Mouse (Mus musculus): ENCODE measurements around the gene Tmtc1.

Gene Tmtc1

DNA sequence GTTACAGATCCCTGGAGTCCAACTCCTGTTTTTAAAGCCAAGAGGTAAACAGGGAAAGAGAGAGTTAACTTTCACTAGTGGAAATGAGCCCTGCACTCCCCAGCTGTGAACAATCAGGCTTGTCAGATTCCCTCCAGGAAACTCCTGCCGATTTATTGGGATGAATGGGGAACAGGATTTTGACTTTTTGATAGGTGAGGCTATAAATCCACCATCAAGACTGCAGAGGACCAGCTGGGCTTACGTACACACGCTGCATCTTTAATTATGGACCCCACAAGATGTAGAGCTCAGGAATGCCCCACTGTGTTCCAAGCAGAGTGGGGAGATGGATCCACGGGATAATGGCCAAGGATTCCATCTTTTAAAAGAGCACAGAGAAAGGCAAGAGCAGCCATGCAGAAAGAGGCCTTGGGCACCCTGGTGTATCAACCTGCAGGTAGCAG lies 77.1 kb downstream of the Tmtc1 start:
- DNase-seq = no peak

DNA sequence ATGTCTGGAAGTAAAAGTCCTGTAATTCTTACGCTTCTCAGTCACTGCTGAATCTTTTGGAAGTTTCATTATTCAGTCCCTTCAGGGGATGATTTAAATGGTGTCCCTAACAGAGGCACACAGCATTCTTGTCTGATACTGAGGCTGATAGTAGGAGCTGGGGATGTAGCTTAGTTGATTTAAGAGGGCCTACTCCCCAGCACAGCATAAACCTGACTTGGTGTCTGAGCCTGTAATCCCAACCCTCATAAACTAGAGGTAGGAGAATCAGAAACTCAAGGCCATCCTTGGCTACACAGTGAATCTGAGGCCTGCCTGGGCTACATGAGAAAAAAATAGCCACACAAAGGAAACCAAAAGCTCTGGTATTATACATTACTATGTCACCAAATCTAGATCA lies 77.6 kb downstream of the Tmtc1 start:
- no peak for DNase-seq

DNA sequence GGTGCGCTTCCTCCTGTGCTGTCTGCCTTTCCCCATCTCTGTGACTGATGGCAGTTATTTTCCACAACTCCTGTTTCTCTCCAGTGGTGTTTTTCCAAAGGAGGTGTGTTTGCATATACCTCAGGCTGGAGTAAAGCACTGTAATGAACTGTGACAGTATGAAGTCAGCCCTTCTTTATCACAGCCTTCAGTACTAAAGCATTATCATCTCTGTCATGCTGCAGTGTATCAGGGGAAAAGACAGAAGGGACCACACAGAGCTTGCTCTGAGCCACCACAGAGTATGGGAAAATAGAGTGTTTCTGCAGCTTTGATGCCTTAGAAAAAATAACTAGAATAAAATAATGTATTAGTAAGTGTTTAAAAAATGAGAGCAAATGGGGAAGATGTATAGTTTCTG lies 81.0 kb downstream of the Tmtc1 start:
- DNase-seq = no peak

DNA sequence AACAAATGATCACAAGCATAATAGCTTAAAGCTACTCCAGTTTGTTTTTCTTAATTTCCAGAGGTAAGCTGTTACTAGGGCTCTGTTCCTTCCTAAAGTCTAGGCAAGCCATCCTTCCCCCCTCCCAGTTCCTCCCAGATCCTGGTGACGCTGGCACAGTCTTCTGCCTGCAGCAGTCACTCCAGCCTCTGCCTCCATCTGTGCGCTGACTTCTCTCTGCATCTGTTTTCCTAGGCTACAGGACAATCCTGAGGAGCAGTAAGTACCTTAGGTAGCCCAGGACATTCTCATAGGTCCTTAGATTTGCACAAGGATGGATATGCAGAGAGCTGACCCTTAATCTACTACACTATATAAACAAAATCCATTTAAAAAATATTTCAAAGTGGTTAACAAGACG lies 81.7 kb downstream of the Tmtc1 start:
- DNase-seq = no peak

DNA sequence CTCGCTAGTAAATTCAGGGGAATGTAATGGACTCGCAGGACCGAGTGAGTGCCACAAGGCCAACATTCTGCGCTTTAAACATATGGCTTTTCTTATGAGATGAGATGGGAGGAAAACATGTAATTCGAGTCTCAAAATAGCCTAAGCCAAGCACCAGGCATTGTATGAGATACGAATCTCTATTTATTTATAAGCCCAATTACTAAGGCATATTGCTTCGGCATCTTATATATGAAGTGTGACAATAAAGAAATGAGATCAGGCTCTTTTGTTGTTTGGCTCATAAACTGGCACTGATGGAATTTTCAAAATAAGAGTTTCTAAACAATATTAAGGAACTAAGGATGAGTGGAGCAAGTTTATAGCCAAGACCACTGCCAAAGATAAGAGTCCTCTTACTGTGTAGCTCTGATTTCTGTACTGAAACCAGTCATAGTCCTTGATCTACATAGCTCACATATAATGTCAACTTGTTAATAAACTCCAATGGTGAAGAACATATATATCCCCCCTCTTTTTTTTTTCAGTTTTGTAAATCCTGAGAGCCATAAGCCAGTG lies 84.8 kb downstream of the Tmtc1 start:
- DNase-seq = no peak

- no peak for DNase-seq
Observed at GRCm38 (mm10) chr6:148358580-148359246, 85.5 kb downstream of the Tmtc1 start.

DNA sequence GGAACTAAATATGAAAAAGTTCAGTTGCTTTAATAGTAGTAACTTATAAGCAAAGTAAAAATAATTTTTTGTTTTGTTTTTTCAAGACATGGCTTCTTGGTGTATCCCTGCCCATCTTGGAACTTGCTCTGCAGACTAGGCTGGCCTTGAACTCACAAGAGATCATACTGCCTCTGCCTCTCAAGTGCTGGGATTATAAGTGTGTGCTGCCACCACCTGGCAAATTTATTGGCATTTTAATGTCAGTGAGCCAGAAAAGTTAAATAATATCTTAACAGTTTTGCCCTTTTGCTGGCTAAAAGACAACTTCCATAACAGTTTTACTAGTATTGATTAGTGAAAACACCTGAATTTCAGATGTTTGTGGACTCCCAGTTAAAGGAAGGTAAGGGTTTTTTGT lies 88.0 kb downstream of the Tmtc1 start:
- DNase-seq = no peak

- peak; percentile 28 for DNase-seq
Observed at GRCm38 (mm10) chr6:148354509-148355474, 89.4 kb downstream of the Tmtc1 start.

- no peak for DNase-seq
Observed at GRCm38 (mm10) chr6:148354151-148354508, 90.1 kb downstream of the Tmtc1 start.

- DNase-seq = no peak
Observed at GRCm38 (mm10) chr6:148345001-148345400, 99.2 kb downstream of the Tmtc1 start.

- no peak for DNase-seq
Observed at GRCm38 (mm10) chr6:148342191-148342590, 102.0 kb downstream of the Tmtc1 start.

- no peak for DNase-seq
Observed at GRCm38 (mm10) chr6:148341765-148342164, 102.4 kb downstream of the Tmtc1 start.

- no peak for DNase-seq
Observed at GRCm38 (mm10) chr6:148338326-148338957, 105.7 kb downstream of the Tmtc1 start.

GRCm38 (mm10) chr6:148336290-148336955 lies 107.8 kb downstream of the Tmtc1 start:
- DNase-seq = no peak

GRCm38 (mm10) chr6:148331916-148332315 lies 112.3 kb downstream of the Tmtc1 start:
- no peak for DNase-seq

- DNase-seq = no peak
Observed at GRCm38 (mm10) chr6:148329976-148330375, 114.2 kb downstream of the Tmtc1 start.

GRCm38 (mm10) chr6:148328928-148329327 lies 115.3 kb downstream of the Tmtc1 start:
- no peak for DNase-seq

DNA sequence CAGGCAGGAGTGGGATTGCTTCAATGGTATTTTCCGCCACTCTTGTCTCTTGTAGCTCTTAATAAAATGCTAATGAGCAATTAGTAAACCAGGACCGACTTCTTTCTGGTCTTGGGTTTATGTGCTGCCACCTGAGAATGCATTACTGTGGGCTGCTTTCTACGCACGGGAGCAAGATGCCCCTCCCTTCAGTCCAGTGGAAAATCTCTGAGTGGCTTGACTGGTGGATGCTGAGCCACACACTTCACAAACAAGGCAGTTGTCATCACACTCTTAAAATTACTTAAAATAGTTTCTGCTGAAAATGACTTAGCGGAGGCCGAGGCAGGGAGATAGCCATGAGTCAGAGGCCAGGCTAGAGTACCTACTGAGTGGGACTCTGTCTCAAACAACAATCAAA lies 116.1 kb downstream of the Tmtc1 start:
- DNase-seq = no peak

- DNase-seq = no peak
Observed at GRCm38 (mm10) chr6:148318736-148319135, 125.5 kb downstream of the Tmtc1 start.

GRCm38 (mm10) chr6:148315571-148316080 lies 128.6 kb downstream of the Tmtc1 start:
- DNase-seq = no peak

GRCm38 (mm10) chr6:148315106-148315505 lies 129.1 kb downstream of the Tmtc1 start:
- no peak for DNase-seq

GRCm38 (mm10) chr6:148310981-148311380 lies 133.2 kb downstream of the Tmtc1 start:
- no peak for DNase-seq

DNA sequence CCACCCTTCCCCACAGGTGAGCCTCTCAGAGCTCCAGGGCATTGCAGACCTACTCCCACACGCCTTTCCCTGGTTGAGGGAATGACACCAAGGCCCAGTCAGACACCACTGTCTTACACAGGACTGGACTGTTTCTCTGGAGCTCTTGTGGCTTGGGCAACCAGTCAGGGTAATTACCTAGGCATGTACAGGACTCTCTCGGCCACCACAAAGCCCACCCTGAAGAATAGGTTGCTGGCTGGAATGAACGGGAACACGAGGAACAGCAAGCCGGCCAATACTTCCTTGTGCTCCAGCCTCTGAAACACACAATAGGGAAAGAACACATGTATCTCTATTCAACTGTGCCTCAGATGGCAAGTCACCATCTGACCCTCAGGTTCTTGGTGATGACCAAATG lies 138.4 kb downstream of the Tmtc1 start:
- DNase-seq = no peak
